Mouse (Mus musculus) heart, postnatal 0 days (tissue): ENCODE results near the gene Tmem268.

Experiments
- CTCF ChIP-seq: IDR thresholded peaks from 2 replicates; pipeline ENCODE4 v1.5.1; 2016; ENCODE audit warnings: antibody characterized with exemption, control low read depth, low read depth
- EP300 ChIP-seq: IDR thresholded peaks from 2 replicates; pipeline ENCODE4 v1.6.1; 2016; ENCODE audit warnings: antibody characterized with exemption, low read depth

GRCm38 (mm10) chr4:63595259-63595658 lies 36.7 kb downstream of the Tmem268 start:
- TF ChIP-seq CTCF (no peak), EP300 (no peak)
